Mouse (Mus musculus) C2C12 (cell line): Measurements from ENCODE around the gene Dop1b. TPM values are rescaled to one million over a fixed set of nuclear protein-coding genes. Genes with fewer than 3 reads are reported as not detected.

ENCODE experiments used
- H3K27me3 ChIP-seq: one replicate; pipeline ENCODE4 v1.6.1; 2011; ENCODE audit not compliant: control insufficient read depth, insufficient read depth, insufficient read length
- H3K36me3 ChIP-seq: one replicate; pipeline ENCODE4 v1.6.1; 2011; ENCODE audit not compliant: control insufficient read depth, insufficient read depth
- H3K4me3 ChIP-seq: one replicate; pipeline ENCODE4 v1.5.1; 2011; ENCODE audit warnings: mild to moderate bottlenecking, control low read depth; ENCODE audit not compliant: poor library complexity, insufficient read depth, severe bottlenecking
- H3K79me2 ChIP-seq: one replicate; pipeline ENCODE4 v1.6.1; 2011; ENCODE audit not compliant: control insufficient read depth, insufficient read depth
- H3K79me3 ChIP-seq: one replicate; pipeline ENCODE4 v1.6.1; 2011; ENCODE audit warnings: low read depth, control low read depth
- H3ac ChIP-seq: one replicate; pipeline ENCODE3; 2011; ENCODE audit warnings: low read depth; ENCODE audit not compliant: control insufficient read depth, insufficient read length
- CEBPB ChIP-seq: IDR thresholded peaks from one replicate; pipeline ENCODE4 v1.6.1; 2011; ENCODE audit warnings: low read depth, mild to moderate bottlenecking, control low read depth, moderate library complexity
- CTCF ChIP-seq: IDR thresholded peaks from one replicate; pipeline ENCODE4 v1.5.1; 2011; ENCODE audit not compliant: control insufficient read depth, insufficient read depth, insufficient read length
- FOSL1 ChIP-seq: IDR thresholded peaks from one replicate; pipeline ENCODE4 v1.8.0; 2011; ENCODE audit warnings: mild to moderate bottlenecking, low read length; ENCODE audit not compliant: poor library complexity, insufficient read depth, severe bottlenecking
- MAX ChIP-seq: IDR thresholded peaks from one replicate; pipeline ENCODE4 v1.6.1; 2011; ENCODE audit warnings: mild to moderate bottlenecking, control low read depth
- MYOD1 ChIP-seq: IDR thresholded peaks from one replicate; pipeline ENCODE4 v1.6.1; 2011; ENCODE audit warnings: low read depth; ENCODE audit not compliant: control insufficient read depth, insufficient read length
- MYOG ChIP-seq: IDR thresholded peaks from one replicate; pipeline ENCODE4 v1.6.1; 2011; ENCODE audit not compliant: control insufficient read depth, insufficient read length; ENCODE audit errors: extremely low read depth
- USF1 ChIP-seq: IDR thresholded peaks from one replicate; pipeline ENCODE4 v1.6.1; 2011; ENCODE audit warnings: low read depth, mild to moderate bottlenecking, control low read depth, moderate library complexity
- polyA plus RNA-seq: library from polyadenylated mRNA; unstranded; fragments of >200 nt; fragmentation: generic; extraction: Trizol; gene quantifications from one replicate; pipeline ENCODE4 v1.2.1, GENCODE M21; 2012; ENCODE audit warnings: missing spikeins

Gene Dop1b
- polyA plus RNA-seq, 1 experiment: 3.1 TPM

GRCm38 (mm10) chr16:93715826-93716225 is 4.1 kb downstream of the Dop1b start:
- Histone ChIP-seq H3K79me3 (peaks cover 2% of the 10 kb centered on the region), H3K79me2 (no peaks in the 10 kb centered on the region), H3K36me3 (no peaks in the 10 kb centered on the region), H3K4me3 (no peak overlapping the region), H3K27me3 (no peaks in the 10 kb centered on the region), H3ac (no peak overlapping the region)
- TF ChIP-seq MYOD1 (no peak), FOSL1 (no peak), MYOG (no peak), USF1 (no peak), CTCF (no peak), CEBPB (no peak), MAX (no peak)

- no peaks in the 10 kb centered on the region for H3K79me2 ChIP-seq
- H3ac ChIP-seq: no peak overlapping the region
- H3K27me3 ChIP-seq: no peaks in the 10 kb centered on the region
- H3K36me3 ChIP-seq: no peaks in the 10 kb centered on the region
- H3K4me3 ChIP-seq: no peak overlapping the region
- peaks cover 2% of the 10 kb centered on the region for H3K79me3 ChIP-seq
- TF ChIP-seq MYOD1 (no peak), MAX (no peak), FOSL1 (no peak), USF1 (no peak), MYOG (no peak), CEBPB (no peak), CTCF (no peak)
Observed at GRCm38 (mm10) chr16:93717299-93717703, 5.6 kb downstream of the Dop1b start.

- Histone ChIP-seq H3K79me3 (no peaks in the 10 kb centered on the region), H3K27me3 (no peaks in the 10 kb centered on the region), H3ac (no peak overlapping the region), H3K36me3 (no peaks in the 10 kb centered on the region), H3K4me3 (no peak overlapping the region), H3K79me2 (no peaks in the 10 kb centered on the region)
- TF ChIP-seq CTCF: no peak
- no peak for TF ChIP-seq MYOD1
- no peak for TF ChIP-seq CEBPB
- TF ChIP-seq MAX: no peak
- no peak for TF ChIP-seq FOSL1
- no peak for TF ChIP-seq MYOG
- TF ChIP-seq USF1: no peak
Observed at GRCm38 (mm10) chr16:93721771-93722170, 10.1 kb downstream of the Dop1b start.

- no peaks in the 10 kb centered on the region for H3K36me3 ChIP-seq
- no peaks in the 10 kb centered on the region for H3K79me3 ChIP-seq
- H3K27me3 ChIP-seq: no peaks in the 10 kb centered on the region
- H3K4me3 ChIP-seq: no peak overlapping the region
- no peak for TF ChIP-seq MYOD1
- TF ChIP-seq CTCF: no peak
- no peak for TF ChIP-seq CEBPB
- no peak for TF ChIP-seq MYOG
- no peak for TF ChIP-seq FOSL1
- TF ChIP-seq USF1: no peak
- no peak for TF ChIP-seq MAX
- no peak overlapping the region for H3ac ChIP-seq
- H3K79me2 ChIP-seq: no peaks in the 10 kb centered on the region
Observed at GRCm38 (mm10) chr16:93722476-93722875, 10.8 kb downstream of the Dop1b start.

GRCm38 (mm10) chr16:93725417-93726144 is 13.9 kb downstream of the Dop1b start:
- Histone ChIP-seq H3K27me3 (no peaks in the 10 kb centered on the region), H3ac (no peak overlapping the region), H3K36me3 (no peaks in the 10 kb centered on the region), H3K79me2 (no peaks in the 10 kb centered on the region), H3K4me3 (no peak overlapping the region), H3K79me3 (no peaks in the 10 kb centered on the region)
- TF ChIP-seq USF1 (no peak), MYOD1 (no peak), MYOG (no peak), CTCF (no peak), MAX (no peak), CEBPB (no peak), FOSL1 (no peak)

- H3K27me3 ChIP-seq: no peaks in the 10 kb centered on the region
- no peaks in the 10 kb centered on the region for H3K79me2 ChIP-seq
- H3K36me3 ChIP-seq: no peaks in the 10 kb centered on the region
- no peak overlapping the region for H3K4me3 ChIP-seq
- TF ChIP-seq USF1: no peak
- TF ChIP-seq CEBPB: no peak
- no peak for TF ChIP-seq MAX
- TF ChIP-seq MYOG: no peak
- TF ChIP-seq MYOD1: no peak
- TF ChIP-seq FOSL1: no peak
- TF ChIP-seq CTCF: no peak
- no peak overlapping the region for H3ac ChIP-seq
- no peaks in the 10 kb centered on the region for H3K79me3 ChIP-seq
Observed at GRCm38 (mm10) chr16:93726186-93726585, 14.5 kb downstream of the Dop1b start.
